Mouse (Mus musculus): ENCODE data around the gene Dnajb1.
"Not testable (repeated sequence)": the region's sequence is repeated elsewhere in the genome, so short reads cannot be mapped to it uniquely, and the experiment has no call there.

The Dnajb1 gene

GRCm38 (mm10) chr8:83578131-83579055 lies 29.6 kb upstream of the Dnajb1 start:
- no peak for DNase-seq (ENCODE audit: low spot score in 2 of 2)

- no peak for DNase-seq (ENCODE audit: low spot score in 2 of 2)
These were observed 28.3 kb upstream of the Dnajb1 start for GRCm38 (mm10) chr8:83579676-83580075.

- no peak for DNase-seq (ENCODE audit: low spot score in 2 of 2)
These were observed 27.2 kb upstream of the Dnajb1 start for GRCm38 (mm10) chr8:83580826-83581225.

DNA sequence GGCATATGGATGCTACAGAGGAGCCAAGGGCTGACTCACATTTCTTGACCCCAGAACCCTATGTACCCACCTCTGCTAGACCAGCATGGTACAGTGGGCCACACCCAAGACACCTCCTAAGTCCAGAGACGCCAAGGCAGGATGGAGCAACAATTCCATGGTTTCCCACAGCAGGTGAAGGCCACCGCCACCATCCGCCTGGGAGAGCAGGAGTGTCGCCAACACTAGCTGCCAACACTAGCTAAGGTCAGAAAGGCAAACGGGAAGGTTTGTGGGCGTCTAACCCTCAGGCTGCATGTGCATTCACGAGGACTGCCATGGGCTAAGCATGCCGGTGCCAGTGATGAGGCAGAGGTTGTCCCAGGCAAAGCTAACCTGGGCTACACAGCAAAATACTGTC lies 25.8 kb upstream of the Dnajb1 start:
- no peak for DNase-seq (ENCODE audit: low spot score in 2 of 2)

DNA sequence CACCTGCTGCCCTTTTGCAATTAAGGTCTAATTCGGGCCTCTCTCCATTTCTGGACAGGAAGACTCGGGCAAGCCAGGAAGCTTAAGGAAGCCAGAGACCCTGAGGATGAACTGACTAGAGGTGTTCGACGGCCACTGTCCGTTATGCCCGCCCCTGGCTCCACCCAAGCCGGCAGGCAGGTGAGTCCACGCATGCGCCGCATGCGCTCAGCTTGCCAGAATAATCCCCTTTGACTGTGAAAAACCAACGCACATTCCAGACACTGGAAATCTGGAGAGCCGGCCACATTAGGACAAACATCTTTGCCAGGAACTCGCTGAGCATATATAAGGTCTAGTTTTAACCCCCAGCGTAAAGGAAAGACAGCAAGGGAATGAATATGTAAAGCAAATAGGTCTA lies 24.8 kb upstream of the Dnajb1 start:
- DNase-seq (ENCODE audit: low spot score in 2 of 2), result no peak

GRCm38 (mm10) chr8:83584771-83585170 lies 23.2 kb upstream of the Dnajb1 start:
- DNase-seq (ENCODE audit: low spot score in 2 of 2), result no peak

DNA sequence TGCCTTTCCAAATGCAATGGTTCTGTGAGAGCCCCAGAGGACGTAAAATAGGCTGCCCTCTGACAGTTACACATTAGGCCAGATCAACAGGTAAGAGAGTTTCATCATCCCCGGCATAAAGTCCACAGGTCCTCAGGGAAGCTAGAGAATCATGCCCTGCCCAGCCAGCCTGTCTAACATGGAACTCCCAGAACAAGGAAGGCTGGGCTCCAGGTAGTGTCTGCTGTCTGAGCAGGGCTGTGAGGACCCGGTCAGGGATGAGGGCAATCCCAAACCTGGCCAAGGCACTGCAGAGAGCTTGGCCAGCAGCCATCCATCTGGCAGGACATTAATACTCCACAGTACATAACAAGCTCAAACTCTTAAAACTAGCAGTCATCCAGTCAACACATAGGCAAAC lies 22.7 kb upstream of the Dnajb1 start:
- no peak for DNase-seq (ENCODE audit: low spot score in 2 of 2)

GRCm38 (mm10) chr8:83587644-83588043 lies 20.3 kb upstream of the Dnajb1 start:
- DNase-seq (ENCODE audit: low spot score in 2 of 2), result no peak

GRCm38 (mm10) chr8:83588886-83589285 lies 19.1 kb upstream of the Dnajb1 start:
- DNase-seq (ENCODE audit: low spot score in 2 of 2), result no peak

- DNase-seq (ENCODE audit: low spot score in 2 of 2), result no peak
These were observed 17.4 kb upstream of the Dnajb1 start for GRCm38 (mm10) chr8:83590488-83591023.

DNA sequence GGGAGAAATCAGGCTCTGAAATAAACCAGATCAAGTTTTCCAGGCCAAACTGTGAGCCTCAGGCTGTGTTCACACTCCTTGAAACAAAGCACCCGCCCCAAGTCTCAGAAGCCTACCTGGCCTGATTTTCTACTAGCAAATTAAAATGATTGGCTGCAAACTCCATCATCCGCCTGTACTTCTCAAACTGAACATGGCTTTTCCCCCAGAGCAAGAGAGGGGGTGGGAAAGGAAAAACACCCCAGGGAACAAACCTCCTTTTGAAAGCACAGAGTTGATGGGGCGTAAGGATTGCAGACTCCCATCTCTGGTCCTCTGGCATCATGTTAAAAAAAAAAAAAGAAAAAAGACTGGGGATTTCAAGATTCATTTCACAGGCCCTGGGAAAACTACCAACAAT lies 15.3 kb upstream of the Dnajb1 start:
- DNase-seq (ENCODE audit: low spot score in 2 of 2), result no peak

- no peak for DNase-seq (ENCODE audit: low spot score in 2 of 2)
These were observed 14.4 kb upstream of the Dnajb1 start for GRCm38 (mm10) chr8:83593325-83594166.

DNA sequence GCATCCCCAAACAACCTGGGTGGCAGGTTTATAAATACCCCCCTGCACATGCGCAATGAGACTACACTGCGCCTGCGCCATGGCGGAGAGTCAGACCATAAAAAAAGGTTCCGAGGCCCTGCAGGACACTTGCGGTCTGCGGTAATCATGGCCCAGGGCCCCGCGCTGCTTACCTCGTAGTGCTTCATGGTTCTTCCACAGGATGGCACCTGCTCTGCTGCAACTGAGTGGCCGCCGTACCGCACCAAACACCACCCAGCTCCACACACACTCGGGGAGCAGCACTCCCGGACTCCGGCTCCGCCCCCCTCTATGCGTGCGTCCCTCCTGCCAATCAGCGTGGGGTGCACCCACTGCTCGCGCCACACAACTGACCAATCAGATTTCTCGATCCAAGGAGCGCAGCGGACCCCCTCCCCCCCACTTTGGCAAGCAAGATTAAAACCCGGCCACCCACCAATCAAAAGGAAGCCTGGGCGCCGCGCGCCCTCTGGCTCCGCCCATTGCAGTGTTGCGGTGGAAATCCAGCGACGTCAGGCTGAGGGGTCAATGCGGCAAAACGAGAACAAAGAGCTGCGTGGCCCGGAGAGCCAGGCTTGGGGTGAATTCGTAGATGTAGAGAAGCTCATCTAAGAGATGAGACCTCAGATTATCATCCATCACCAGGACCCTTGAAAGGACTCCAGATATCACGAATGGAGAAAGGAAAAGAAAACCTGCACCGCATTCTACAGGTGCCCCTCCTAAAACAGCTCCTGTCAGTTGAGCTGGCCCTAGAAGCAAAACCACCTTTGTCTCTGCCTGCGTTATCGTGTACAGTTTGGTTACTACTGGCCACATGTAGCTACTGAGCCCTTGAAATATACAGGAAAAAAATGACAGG lies 13.6 kb upstream of the Dnajb1 start:
- peak; percentile 91 to 96 for DNase-seq (ENCODE audit: low spot score in 2 of 2)

DNA sequence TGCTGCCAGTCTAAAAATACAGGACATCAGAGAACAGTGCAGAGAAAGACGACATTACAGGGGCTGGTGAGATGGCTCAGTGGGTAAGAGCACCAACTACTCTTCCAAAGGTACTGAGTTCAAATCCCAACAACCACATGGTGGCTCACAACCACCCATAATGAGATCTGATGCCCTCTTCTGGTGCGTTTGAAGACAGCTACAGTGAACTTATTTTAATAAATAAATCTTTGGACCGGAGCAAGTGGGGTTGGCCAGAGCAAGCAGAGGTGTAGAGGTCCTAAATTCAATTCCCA lies 13.0 kb upstream of the Dnajb1 start:
- DNase-seq (ENCODE audit: low spot score in 2 of 2), result not testable (repeated sequence)

- no peak for DNase-seq (ENCODE audit: low spot score in 2 of 2)
These were observed 11.6 kb upstream of the Dnajb1 start for GRCm38 (mm10) chr8:83596369-83596768.

GRCm38 (mm10) chr8:83598146-83598545 lies 9.8 kb upstream of the Dnajb1 start:
- DNase-seq (ENCODE audit: low spot score in 2 of 2), result no peak

GRCm38 (mm10) chr8:83599814-83600213 lies 8.2 kb upstream of the Dnajb1 start:
- DNase-seq (ENCODE audit: low spot score in 2 of 2), result no peak

- DNase-seq (ENCODE audit: low spot score in 2 of 2), result no peak
These were observed 5.4 kb upstream of the Dnajb1 start for GRCm38 (mm10) chr8:83602650-83603029.

DNA sequence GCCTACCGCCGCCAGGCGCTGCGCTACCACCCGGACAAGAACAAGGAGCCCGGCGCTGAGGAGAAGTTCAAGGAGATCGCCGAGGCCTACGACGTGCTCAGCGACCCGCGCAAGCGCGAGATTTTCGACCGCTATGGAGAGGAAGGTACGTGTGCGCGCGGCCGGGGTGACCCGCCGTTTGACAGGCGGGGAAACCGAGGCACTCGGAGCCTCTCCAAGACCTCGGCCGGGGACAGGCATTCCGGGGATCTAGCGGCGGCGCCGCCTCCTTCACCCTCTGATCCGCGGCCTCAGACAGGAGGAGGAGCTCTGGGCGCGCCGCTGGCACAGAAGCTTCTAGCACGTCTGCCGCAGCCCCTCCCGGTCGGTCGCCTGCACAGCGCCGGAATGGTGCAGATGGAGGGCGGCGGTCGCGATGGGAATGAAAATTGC lies 421 bp downstream of the Dnajb1 start:
- peak; percentile 80 to 86 for DNase-seq (ENCODE audit: low spot score in 2 of 2)

- no peak for DNase-seq (ENCODE audit: low spot score in 2 of 2)
These were observed 1.1 kb downstream of the Dnajb1 start for GRCm38 (mm10) chr8:83609086-83609485.

GRCm38 (mm10) chr8:83609547-83610180 lies 1.7 kb downstream of the Dnajb1 start:
- DNase-seq (ENCODE audit: low spot score in 2 of 2), result no peak

Measured in urinary bladder, postnatal 36 days (tissue).